Mouse (Mus musculus) monocyte, adult 2 months (primary cell): ENCODE data around the gene Abi3.

Experiments
- DNase-seq, 2 experiments: peaks; one replicate each; pipeline ENCODE4 v3.0.0; 2022; ENCODE audit warnings: low spot score in 2 of 2, low read depth in 1 of 2

The Abi3 gene

GRCm38 (mm10) chr11:95791787-95792186 is 50.5 kb downstream of the Abi3 start:
- no peak for DNase-seq

- no peak for DNase-seq
Measured at GRCm38 (mm10) chr11:95789451-95789891, 52.8 kb downstream of the Abi3 start.

- DNase-seq = no peak
Measured at GRCm38 (mm10) chr11:95786511-95786910, 55.8 kb downstream of the Abi3 start.

GRCm38 (mm10) chr11:95785675-95786074 is 56.6 kb downstream of the Abi3 start:
- no peak for DNase-seq

GRCm38 (mm10) chr11:95783958-95784357 is 58.3 kb downstream of the Abi3 start:
- no peak for DNase-seq

- DNase-seq = no peak
Measured at GRCm38 (mm10) chr11:95783457-95783856, 58.8 kb downstream of the Abi3 start.

- DNase-seq = no peak
Measured at GRCm38 (mm10) chr11:95781557-95781956, 60.7 kb downstream of the Abi3 start.

GRCm38 (mm10) chr11:95780480-95780879 is 61.8 kb downstream of the Abi3 start:
- no peak for DNase-seq
